Comparison of ENCODE assay signal across 9 mouse cellular contexts in the genomic region with DNA sequence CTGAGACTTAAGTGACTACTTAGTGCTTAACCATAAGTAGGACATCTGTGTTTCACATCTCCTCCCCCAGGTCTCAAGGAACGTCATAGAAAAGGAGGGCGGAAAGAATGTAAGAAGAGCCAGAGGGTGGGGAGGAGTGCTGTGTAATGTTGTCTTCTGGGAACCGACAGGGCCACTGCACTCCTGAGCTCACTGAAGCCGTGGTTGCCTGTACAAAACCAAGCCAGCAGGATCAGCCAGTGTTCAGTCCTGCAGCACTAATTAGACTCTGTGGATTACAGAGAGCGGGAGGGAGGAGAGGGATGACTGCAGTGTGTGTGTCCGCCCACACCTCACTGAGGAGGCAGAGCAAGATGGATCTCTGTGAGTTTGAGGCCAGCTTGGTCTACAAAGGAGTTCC. TPM values are rescaled to one million over a fixed set of nuclear protein-coding genes. Genes with fewer than 3 reads are reported as not detected.
DNase-seq lines count a peak whose midpoint lies in the region; ATAC-seq lines count a peak whose summit lies in the region.
"Had no signal": no experiment of that assay in that cellular context is flagged by ENCODE, and none has a peak within 500 bp of the region (broad histone marks: within the 10 kb centered on the region; RNA-seq: fewer than 3 reads in every experiment).

No protein-coding gene starts in this region.

- WGBS in forebrain, embryonic 11.5 days: 13% methylated on average over 6 of the region's 6 CpGs

- no peak overlapping the region for H3K4me3 ChIP-seq in forebrain, embryonic 11.5 days (ENCODE audit: low read depth, low read length)
- H3K4me3 ChIP-seq: limb, embryonic 12.5 days had no signal

- peak; percentile 80 for ATAC-seq in forebrain, embryonic 11.5 days (replicated peaks; ENCODE audit: low FRiP score)

- H3K27me3 ChIP-seq in forebrain, embryonic 11.5 days (ENCODE audit: control insufficient read depth, insufficient read depth, low read length): no peaks in the 10 kb centered on the region
- H3K27me3 ChIP-seq: limb, embryonic 12.5 days had no signal

- H3K4me2 ChIP-seq in forebrain, embryonic 11.5 days (ENCODE audit: low read depth, low read length, severe bottlenecking): no peak overlapping the region
- H3K4me2 ChIP-seq: limb, embryonic 12.5 days had no signal

- no peak overlapping the region for H3K27ac ChIP-seq in forebrain, embryonic 11.5 days (ENCODE audit: low read depth, low read length)
- H3K27ac ChIP-seq: limb, embryonic 12.5 days had no signal

- intact Hi-C loops in gastrocnemius, postnatal 14 days (cut with DNase I; ENCODE audit: low total_unique reads): no loop called here

- peaks cover 11% of the 10 kb centered on the region for H3K4me1 ChIP-seq in forebrain, embryonic 11.5 days (replicated peaks; ENCODE audit: control insufficient read depth, insufficient read depth, low read length)

- no peak overlapping the region for H3K9ac ChIP-seq in forebrain, embryonic 11.5 days (ENCODE audit: low read length)
- H3K9ac ChIP-seq: limb, embryonic 12.5 days had no signal

- H3K9me3 ChIP-seq in forebrain, embryonic 11.5 days (ENCODE audit: control insufficient read depth, low read length): no peaks in the 10 kb centered on the region; the same call in 1 of the 2 replicates

- peak; percentile 23 for DNase-seq in gastrocnemius, postnatal 14 days
- DNase-seq in gastrocnemius, adult 8-10 months (ENCODE audit: low spot score in 2 of 2): no peak
- peak; percentile 82 for DNase-seq in Muller cell, postnatal 12 days (ENCODE audit: inconsistent ontology term)
- DNase-seq in forebrain, embryonic 11.5 days (ENCODE audit: low spot score): peak; percentile 71
- peak; percentile 44 for DNase-seq in kidney, postnatal 14 days
- DNase-seq in telencephalon, adult 2 months (ENCODE audit: low read depth, low spot score): peak; percentile 72
- no peak for DNase-seq in lung, postnatal 36 days
- DNase-seq in lung, postnatal 4 days: no peak

- no peaks in the 10 kb centered on the region for H3K36me3 ChIP-seq in forebrain, embryonic 11.5 days (ENCODE audit: control insufficient read depth, insufficient read depth, low read length)

RNA-seq across cellular contexts. Expression of a gene that starts 13.5 kb away (rescaled TPM):
- 1 to 10 TPM; 7.4 to 7.8 TPM for total RNA-seq in gastrocnemius, postnatal 14 days (2021)
- total RNA-seq in gastrocnemius, adult 8-10 months (2022): 1 to 10 TPM; 5.9 to 6.4 (median 6.1) TPM
- 16.7 and 17.9 TPM in 2 replicates for polyA plus RNA-seq in forebrain, embryonic 11.5 days (2014; fragmentation: Nextera tagmentation; extraction: Ambion mirVana)

Comparison
In these comparisons a context has a peak if more than half of its experiments do, and no peak if none do; other contexts are left out.
1. DNase-seq: peak in gastrocnemius, postnatal 14 days (single experiment), Muller cell, postnatal 12 days (single experiment), forebrain, embryonic 11.5 days (single experiment), kidney, postnatal 14 days (single experiment) and telencephalon, adult 2 months (single experiment); none in gastrocnemius, adult 8-10 months (0 of 2), lung, postnatal 36 days (single experiment) and lung, postnatal 4 days (0 of 2).